8 mouse cellular contexts compared by ENCODE assay signal in genomic region chr11:86894171-86894577, GRCm38 (mm10).
DNase-seq lines count a peak whose midpoint lies in the region; ATAC-seq and TF ChIP-seq lines count a peak whose summit lies in the region.

No protein-coding gene starts in this region.

- DNase-seq in adipocyte (ENCODE audit: low spot score) = peak; percentile 89
- DNase-seq in gastrocnemius, postnatal 14 days = peak; percentile 79
- peak; percentile 71 to 81 for DNase-seq in left cerebral cortex, postnatal 10 days (ENCODE audit: extremely low spot score in 1 of 2, low spot score in 2 of 2)
- peak; percentile 72 to 76 for DNase-seq in right cerebral cortex, postnatal 36 days (ENCODE audit: low spot score in 2 of 2)
- peak; percentile 71 for DNase-seq in yolk sac, embryonic 10.5 days (ENCODE audit: low spot score)

- H3K27ac ChIP-seq in cortical plate, adult 2 months (ENCODE audit: insufficient read depth, low read length) = no peak overlapping the region

- peak; percentile 66 for ATAC-seq in inflammation-experienced regulatory T-cells, adult 6 months
- peak; percentile 90 for ATAC-seq in megakaryocyte-erythroid progenitor cell, adult 5-6 weeks (replicated peaks; ENCODE audit: low FRiP score, low TSS enrichment, poor library complexity, severe bottlenecking)

- peak overlapping the region; percentile 16 for H3K4me3 ChIP-seq in cortical plate, adult 2 months (ENCODE audit: insufficient read depth, low read length)

- TF ChIP-seq POLR2A in cortical plate, adult 2 months (IDR thresholded peaks at IDR 0.05; ENCODE audit: extremely low read depth, insufficient read depth, low read length) = no peak

- TF ChIP-seq CTCF in cortical plate, adult 2 months (IDR thresholded peaks at IDR 0.05; ENCODE audit: extremely low read depth, insufficient read depth, low read length) = peak; percentile 92

- intact Hi-C loops in gastrocnemius, postnatal 14 days (cut with DNase I; ENCODE audit: low total_unique reads) = loop anchor here (10.0 kb wide), 1 partner anchor 101 kb away; the partner anchor contains the start of gene Ypel2
- intact Hi-C loops in left cerebral cortex, postnatal 10 days (cut with DNase I) = loop anchor here (10.0 kb wide), 1 partner anchor 101 kb away; the partner anchor contains the start of gene Ypel2

- H3K4me1 ChIP-seq in cortical plate, adult 2 months (ENCODE audit: control insufficient read depth, insufficient read depth, low read length) = peaks cover 3% of the 10 kb centered on the region; the same call in 1 of the 2 replicates
